Mouse (Mus musculus) stomach, embryonic 14.5 days (tissue): ENCODE measurements at regions not wholly inside any gene's neighbourhood (a gene's known extent, or its start where the extent isn't known, plus 50 kb on each side); places are given as distances from the start of the nearest gene placed in this dataset.

Source experiments
- ATAC-seq: fragments of 200-750 bp; cut with Nextera tagmentation; 2 replicates; pipeline ENCODE4 v1.8.0; 2017; ENCODE audit warnings: low read depth, moderate TSS enrichment; ENCODE audit not compliant: insufficient number of reproducible peaks, insufficient read depth, low FRiP score
- H3K27ac ChIP-seq: fragments of 300-500 bp; sonication (generic); 2 replicates; pipeline ENCODE4 v1.5.1; 2014; ENCODE audit warnings: mild to moderate bottlenecking, low read length, moderate library complexity, mixed read lengths
- H3K27me3 ChIP-seq: fragments of 300-500 bp; sonication (generic); 2 replicates; pipeline ENCODE4 v1.6.1; 2014; ENCODE audit warnings: low read length, control low read depth, mixed read lengths; ENCODE audit not compliant: control insufficient read depth, insufficient read depth
- H3K36me3 ChIP-seq: fragments of 300-500 bp; sonication (generic); 2 replicates; pipeline ENCODE4 v1.6.1; 2014; ENCODE audit warnings: mild to moderate bottlenecking, control low read depth, low read length, moderate library complexity, mixed read lengths; ENCODE audit not compliant: control insufficient read depth, insufficient read depth
- H3K4me1 ChIP-seq: fragments of 300-500 bp; sonication (generic); 2 replicates; pipeline ENCODE4 v1.6.1; 2014; ENCODE audit warnings: low read length, control low read depth, mixed read lengths; ENCODE audit not compliant: control insufficient read depth, insufficient read depth
- H3K4me2 ChIP-seq: fragments of 300-500 bp; sonication (generic); replicated peaks from 2 replicates; pipeline ENCODE4 v1.6.1; 2014; ENCODE audit warnings: low read depth, low read length, control low read depth
- H3K4me3 ChIP-seq: fragments of 300-500 bp; sonication (generic); 2 replicates; pipeline ENCODE4 v1.5.1; 2014; ENCODE audit warnings: low read depth, low read length, control low read depth
- H3K9ac ChIP-seq: fragments of 300-500 bp; sonication (generic); replicated peaks from 2 replicates; pipeline ENCODE4 v1.6.1; 2014; ENCODE audit warnings: low read depth, mild to moderate bottlenecking, control low read depth, low read length, moderate library complexity, mixed read lengths
- H3K9me3 ChIP-seq: fragments of 300-500 bp; sonication (generic); 2 replicates; pipeline ENCODE4 v1.6.1; 2016; ENCODE audit warnings: low read depth, low read length, control low read depth; ENCODE audit not compliant: control insufficient read depth
- WGBS: fragments of 180-500 bp; shearing (Covaris S2); extraction: QIAGEN DNeasy Blood & Tissue Kit; methylation state at CpG from one replicate; pipeline ENCODE4 v1.1.7; 2014; 5-methylcytosine and 5-hydroxymethylcytosine counted together

GRCm38 (mm10) chr11:20882756-20883155, 51.9 kb upstream of the Lgalsl start:
- Histone ChIP-seq H3K4me3 (no peak overlapping the region), H3K27me3 (no peaks in the 10 kb centered on the region), H3K4me2 (no peak overlapping the region), H3K4me1 (no peaks in the 10 kb centered on the region), H3K27ac (no peak overlapping the region), H3K36me3 (no peaks in the 10 kb centered on the region), H3K9me3 (no peaks in the 10 kb centered on the region), H3K9ac (no peak overlapping the region)
- 36% methylated on average over 1 of the region's 1 CpGs for WGBS
- ATAC-seq: no peak

- Histone ChIP-seq H3K4me3 (no peak overlapping the region), H3K4me1 (no peaks in the 10 kb centered on the region), H3K36me3 (no peaks in the 10 kb centered on the region), H3K27me3 (no peaks in the 10 kb centered on the region), H3K9me3 (no peaks in the 10 kb centered on the region), H3K27ac (no peak overlapping the region), H3K9ac (no peak overlapping the region), H3K4me2 (no peak overlapping the region)
- 68% methylated on average over 2 of the region's 2 CpGs for WGBS
- no peak for ATAC-seq
These were observed 53.1 kb upstream of the Lgalsl start for GRCm38 (mm10) chr11:20883907-20884306.

GRCm38 (mm10) chr11:20887044-20887443, 56.2 kb upstream of the Lgalsl start:
- no peaks in the 10 kb centered on the region for H3K4me1 ChIP-seq
- no peaks in the 10 kb centered on the region for H3K27me3 ChIP-seq
- WGBS: 78% methylated on average over 2 of the region's 2 CpGs
- H3K4me2 ChIP-seq: no peak overlapping the region
- H3K36me3 ChIP-seq: no peaks in the 10 kb centered on the region
- no peak for ATAC-seq
- no peak overlapping the region for H3K9ac ChIP-seq
- no peak overlapping the region for H3K4me3 ChIP-seq
- no peaks in the 10 kb centered on the region for H3K9me3 ChIP-seq
- no peak overlapping the region; the same call in 1 of the 2 replicates for H3K27ac ChIP-seq

- Histone ChIP-seq H3K4me1 (no peaks in the 10 kb centered on the region), H3K27ac (no peak overlapping the region), H3K4me3 (no peak overlapping the region), H3K4me2 (no peak overlapping the region), H3K9ac (no peak overlapping the region), H3K27me3 (no peaks in the 10 kb centered on the region), H3K36me3 (no peaks in the 10 kb centered on the region), H3K9me3 (no peaks in the 10 kb centered on the region)
- WGBS: 78% methylated on average over 3 of the region's 3 CpGs
- ATAC-seq: no peak
These were observed 59.6 kb upstream of the Lgalsl start for GRCm38 (mm10) chr11:20890479-20890878.

- no peak overlapping the region for H3K4me2 ChIP-seq
- no peak overlapping the region for H3K9ac ChIP-seq
- no peaks in the 10 kb centered on the region for H3K27me3 ChIP-seq
- 74% methylated on average over 10 of the region's 10 CpGs for WGBS
- no peaks in the 10 kb centered on the region for H3K4me1 ChIP-seq
- no peaks in the 10 kb centered on the region for H3K9me3 ChIP-seq
- no peak for ATAC-seq
- H3K27ac ChIP-seq: no peak overlapping the region
- H3K36me3 ChIP-seq: no peaks in the 10 kb centered on the region
- H3K4me3 ChIP-seq: no peak overlapping the region
These were observed 60.9 kb upstream of the Lgalsl start for GRCm38 (mm10) chr11:20891711-20892110.

- no peak overlapping the region for H3K9ac ChIP-seq
- peak; percentile 46; the same call in 1 of the 2 replicates for ATAC-seq
- H3K4me1 ChIP-seq: no peaks in the 10 kb centered on the region
- H3K4me3 ChIP-seq: no peak overlapping the region
- H3K36me3 ChIP-seq: no peaks in the 10 kb centered on the region
- no peaks in the 10 kb centered on the region for H3K27me3 ChIP-seq
- 59% methylated on average over 11 of the region's 11 CpGs for WGBS
- no peaks in the 10 kb centered on the region for H3K9me3 ChIP-seq
- no peak overlapping the region for H3K4me2 ChIP-seq
- no peak overlapping the region; the same call in 1 of the 2 replicates for H3K27ac ChIP-seq
These were observed 65.6 kb upstream of the Lgalsl start for GRCm38 (mm10) chr11:20896277-20897123.

GRCm38 (mm10) chr11:20897468-20897867, 66.6 kb upstream of the Lgalsl start:
- no peaks in the 10 kb centered on the region for H3K4me1 ChIP-seq
- H3K36me3 ChIP-seq: no peaks in the 10 kb centered on the region
- no peak for ATAC-seq
- H3K4me2 ChIP-seq: no peak overlapping the region
- WGBS: 83% methylated on average over 7 of the region's 7 CpGs
- H3K9ac ChIP-seq: no peak overlapping the region
- no peak overlapping the region for H3K27ac ChIP-seq
- no peaks in the 10 kb centered on the region for H3K9me3 ChIP-seq
- H3K27me3 ChIP-seq: no peaks in the 10 kb centered on the region
- H3K4me3 ChIP-seq: no peak overlapping the region

- no peak overlapping the region for H3K27ac ChIP-seq
- WGBS: 69% methylated on average over 4 of the region's 4 CpGs
- H3K9me3 ChIP-seq: no peaks in the 10 kb centered on the region
- no peaks in the 10 kb centered on the region for H3K36me3 ChIP-seq
- no peak overlapping the region for H3K4me2 ChIP-seq
- ATAC-seq: no peak
- H3K27me3 ChIP-seq: no peaks in the 10 kb centered on the region
- H3K9ac ChIP-seq: no peak overlapping the region
- no peaks in the 10 kb centered on the region for H3K4me1 ChIP-seq
- H3K4me3 ChIP-seq: no peak overlapping the region
These were observed 67.7 kb upstream of the Lgalsl start for GRCm38 (mm10) chr11:20898558-20898957.

- Histone ChIP-seq H3K27ac (no peak overlapping the region), H3K4me1 (no peaks in the 10 kb centered on the region)
These were observed 68.9 kb upstream of the Lgalsl start for GRCm38 (mm10) chr11:20899766-20900165.

More at GRCm38 (mm10) chr11:20899766-20900165, 68.9 kb upstream of the Lgalsl start:
- 85% methylated on average over 6 of the region's 6 CpGs for WGBS
- Histone ChIP-seq H3K9ac (no peak overlapping the region), H3K4me2 (no peak overlapping the region), H3K27me3 (no peaks in the 10 kb centered on the region), H3K9me3 (no peaks in the 10 kb centered on the region), H3K36me3 (no peaks in the 10 kb centered on the region), H3K4me3 (no peak overlapping the region)
- ATAC-seq: no peak
